Mouse (Mus musculus) heart, adult 2 months (tissue): ENCODE results near the gene Rad23b.

Experiments
- CTCF ChIP-seq: fragments of 200-600 bp; IDR thresholded peaks from 2 replicates; pipeline ENCODE4 v1.8.1; 2022; ENCODE audit warnings: antibody characterized with exemption, mild to moderate bottlenecking, moderate library complexity
- EP300 ChIP-seq: fragments of 200-500 bp; IDR thresholded peaks from 2 replicates; pipeline ENCODE4 v1.6.1; 2011; ENCODE audit warnings: low read depth, low read length, control low read depth; ENCODE audit not compliant: insufficient read depth

GRCm38 (mm10) chr4:55371355-55371754 lies 21.5 kb downstream of the Rad23b start:
- TF ChIP-seq EP300 (no peak), CTCF (no peak)
